Mouse (Mus musculus) urinary bladder, adult 18-20 months (tissue): ENCODE data around the gene Olfr669.
"Not testable (repeated sequence)": the region's sequence is repeated elsewhere in the genome, so short reads cannot be mapped to it uniquely, and the experiment has no call there.

Experiments
- DNase-seq, 2 experiments: peaks; one replicate each; pipeline ENCODE4 v3.0.0; 2022; ENCODE audit warnings: low spot score in 2 of 2, mixed read lengths in 2 of 2

Gene Olfr669

GRCm38 (mm10) chr7:104933940-104934339, at the start of gene Olfr669:
Gene Olfr669, plus strand, starts transcription at chr7:104934240.
- no peak for DNase-seq

GRCm38 (mm10) chr7:104895852-104896251, 38.2 kb upstream of the Olfr669 start, which contains the start of gene Olfr666:
Gene Olfr666, minus strand, starts transcription at chr7:104895952.
- DNase-seq, result no peak

- DNase-seq, result no peak
Measured at GRCm38 (mm10) chr7:104921382-104921781, 12.7 kb upstream of the Olfr669 start, which contains the start of gene Olfr667. Gene Olfr667, minus strand, starts transcription at chr7:104921482.

GRCm38 (mm10) chr7:104927957-104928356, 6.1 kb upstream of the Olfr669 start, which contains the start of gene Olfr668:
Gene Olfr668, minus strand, starts transcription at chr7:104928057.
- DNase-seq, result no peak

- DNase-seq, result not testable (repeated sequence)
Measured at GRCm38 (mm10) chr7:104950234-104950633, 16.2 kb downstream of the Olfr669 start.

- no peak for DNase-seq
Measured at GRCm38 (mm10) chr7:104962520-104962919, 28.5 kb downstream of the Olfr669 start, which contains the start of gene Olfr670. Gene Olfr670, minus strand, starts transcription at chr7:104962620.

GRCm38 (mm10) chr7:104972507-104972906, 38.5 kb downstream of the Olfr669 start:
- not testable (repeated sequence) for DNase-seq

GRCm38 (mm10) chr7:104979026-104979425, 45.0 kb downstream of the Olfr669 start, which contains the start of gene Olfr671:
Gene Olfr671, minus strand, starts transcription at chr7:104979126.
- DNase-seq, result no peak
